Mouse (Mus musculus) liver, embryonic 16.5 days (tissue): Measurements from ENCODE around the gene Vps13d. TPM values are rescaled to one million over a fixed set of nuclear protein-coding genes. Genes with fewer than 3 reads are reported as not detected.
A peak's percentile ranks its signal among the peaks of the same experiment; 100 is the strongest.

Experiments
- ATAC-seq: fragments of 200-750 bp; cut with Nextera tagmentation; 2 replicates; pipeline ENCODE4 v1.8.0; 2017; ENCODE audit warnings: low read depth, mild to moderate bottlenecking, moderate number of reproducible peaks, moderate library complexity
- H3K27ac ChIP-seq: fragments of 300-500 bp; sonication (generic); 2 replicates; pipeline ENCODE4 v1.5.1; 2014; ENCODE audit warnings: mild to moderate bottlenecking, low read length
- H3K27me3 ChIP-seq: fragments of 300-500 bp; sonication (generic); 2 replicates; pipeline ENCODE4 v1.6.1; 2014; ENCODE audit warnings: low read depth, low read length, mixed read lengths; ENCODE audit not compliant: control insufficient read depth, insufficient read depth
- H3K36me3 ChIP-seq: fragments of 300-500 bp; sonication (generic); 2 replicates; pipeline ENCODE4 v1.6.1; 2014; ENCODE audit warnings: mild to moderate bottlenecking; ENCODE audit not compliant: control insufficient read depth, insufficient read depth
- H3K4me1 ChIP-seq: fragments of 300-500 bp; sonication (generic); 2 replicates; pipeline ENCODE4 v1.6.1; 2014; ENCODE audit warnings: low read depth, low read length, mixed read lengths; ENCODE audit not compliant: control insufficient read depth
- H3K4me2 ChIP-seq: fragments of 300-500 bp; sonication (generic); 2 replicates; pipeline ENCODE4 v1.6.1; 2014; ENCODE audit warnings: low read depth, low read length, mixed read lengths
- H3K4me3 ChIP-seq: fragments of 300-500 bp; sonication (generic); 2 replicates; pipeline ENCODE4 v1.5.1; 2014; ENCODE audit warnings: low read depth, mild to moderate bottlenecking, low read length
- H3K9ac ChIP-seq: fragments of 300-500 bp; sonication (generic); 2 replicates; pipeline ENCODE4 v1.6.1; 2014; ENCODE audit warnings: low read depth, low read length
- H3K9me3 ChIP-seq: fragments of 300-500 bp; sonication (generic); replicated peaks from 2 replicates; pipeline ENCODE4 v1.6.1; 2016; ENCODE audit warnings: low read length; ENCODE audit not compliant: control insufficient read depth
- WGBS: fragments of 180-500 bp; shearing (Covaris S2); extraction: QIAGEN DNeasy Blood & Tissue Kit; methylation state at CpG from one replicate; pipeline ENCODE4 v1.1.7; 2014; ENCODE audit not compliant: insufficient replicate concordance; 5-methylcytosine and 5-hydroxymethylcytosine counted together
- polyA plus RNA-seq: library from polyadenylated mRNA; unstranded; fragments of >200 nt; fragmentation: Nextera tagmentation; extraction: Ambion mirVana; gene quantifications from 2 replicates; pipeline ENCODE4 v1.2.1, GENCODE M21; 2015

Vps13d gene
- polyA plus RNA-seq, 1 experiment from 2014 or later, result 3.7 TPM

- no peak overlapping the region for H3K27ac ChIP-seq
- peaks cover 35% of the 10 kb centered on the region for H3K4me1 ChIP-seq
- H3K4me2 ChIP-seq, result no peak overlapping the region
- ATAC-seq, result no peak
- H3K36me3 ChIP-seq, result no peaks in the 10 kb centered on the region
- no peaks in the 10 kb centered on the region for H3K9me3 ChIP-seq
- 24% methylated on average over 2 of the region's 2 CpGs for WGBS
- H3K27me3 ChIP-seq, result no peaks in the 10 kb centered on the region
- no peak overlapping the region for H3K9ac ChIP-seq
- no peak overlapping the region for H3K4me3 ChIP-seq
These were observed 8.5 kb upstream of the Vps13d start for GRCm38 (mm10) chr4:145203305-145203704.

GRCm38 (mm10) chr4:145201424-145201823 lies 6.6 kb upstream of the Vps13d start:
- Histone ChIP-seq H3K4me1 (peaks cover 33% of the 10 kb centered on the region), H3K27me3 (no peaks in the 10 kb centered on the region), H3K9ac (no peak overlapping the region), H3K36me3 (no peaks in the 10 kb centered on the region), H3K4me3 (no peak overlapping the region), H3K9me3 (no peaks in the 10 kb centered on the region), H3K27ac (no peak overlapping the region), H3K4me2 (no peak overlapping the region)
- no peak for ATAC-seq
- WGBS, result 42% methylated on average over 3 of the region's 3 CpGs

- H3K4me1 ChIP-seq, result peaks cover 43% of the 10 kb centered on the region
- 7% methylated on average over 11 of the region's 11 CpGs for WGBS
- H3K4me3 ChIP-seq, result peak overlapping the region; percentile 4; the same call in 1 of the 2 replicates
- no peaks in the 10 kb centered on the region for H3K36me3 ChIP-seq
- peak overlapping the region; percentile 52 for H3K4me2 ChIP-seq
- H3K9me3 ChIP-seq, result no peaks in the 10 kb centered on the region
- peak; percentile 91 for ATAC-seq
- H3K9ac ChIP-seq, result peak overlapping the region; percentile 26
- H3K27ac ChIP-seq, result peak overlapping the region; percentile 77
- H3K27me3 ChIP-seq, result no peaks in the 10 kb centered on the region
These were observed 5.3 kb upstream of the Vps13d start for GRCm38 (mm10) chr4:145199982-145200699.

- no peaks in the 10 kb centered on the region for H3K9me3 ChIP-seq
- H3K9ac ChIP-seq, result no peak overlapping the region
- 64% methylated on average over 4 of the region's 4 CpGs for WGBS
- ATAC-seq, result no peak
- no peak overlapping the region for H3K4me3 ChIP-seq
- no peaks in the 10 kb centered on the region for H3K36me3 ChIP-seq
- no peak overlapping the region for H3K27ac ChIP-seq
- peaks cover 60% of the 10 kb centered on the region for H3K4me1 ChIP-seq
- no peaks in the 10 kb centered on the region for H3K27me3 ChIP-seq
- H3K4me2 ChIP-seq, result no peak overlapping the region
These were observed 1.8 kb upstream of the Vps13d start for GRCm38 (mm10) chr4:145196586-145196985.

- 22% methylated on average over 5 of the region's 5 CpGs for WGBS
- no peak for ATAC-seq
- peaks cover 51% of the 10 kb centered on the region for H3K4me1 ChIP-seq
- H3K4me3 ChIP-seq, result peak overlapping the region; percentile 99
- no peak overlapping the region for H3K27ac ChIP-seq
- H3K27me3 ChIP-seq, result no peaks in the 10 kb centered on the region
- H3K9ac ChIP-seq, result peak overlapping the region; percentile 41; the same call in 1 of the 2 replicates
- peak overlapping the region; percentile 83; the same call in 1 of the 2 replicates for H3K4me2 ChIP-seq
- H3K9me3 ChIP-seq, result no peaks in the 10 kb centered on the region
- H3K36me3 ChIP-seq, result no peaks in the 10 kb centered on the region
These were observed 367 bp upstream of the Vps13d start for GRCm38 (mm10) chr4:145195172-145195571.

GRCm38 (mm10) chr4:145193991-145194511 lies 754 bp downstream of the Vps13d start:
- peak; percentile 42 for ATAC-seq
- no peaks in the 10 kb centered on the region for H3K27me3 ChIP-seq
- H3K9me3 ChIP-seq, result no peaks in the 10 kb centered on the region
- 3% methylated on average over 10 of the region's 10 CpGs for WGBS
- H3K4me2 ChIP-seq, result peak overlapping the region; percentile 83
- peak overlapping the region; percentile 99 for H3K4me3 ChIP-seq
- H3K9ac ChIP-seq, result peak overlapping the region; percentile 99
- H3K27ac ChIP-seq, result peak overlapping the region; percentile 82
- peaks cover 4% of the 10 kb centered on the region; the same call in 1 of the 2 replicates for H3K36me3 ChIP-seq
- peaks cover 41% of the 10 kb centered on the region for H3K4me1 ChIP-seq

- peak overlapping the region; percentile 99 for H3K9ac ChIP-seq
- H3K9me3 ChIP-seq, result no peaks in the 10 kb centered on the region
- peak overlapping the region; percentile 99 for H3K4me3 ChIP-seq
- H3K36me3 ChIP-seq, result peaks cover 4% of the 10 kb centered on the region; the same call in 1 of the 2 replicates
- 42% methylated on average over 3 of the region's 3 CpGs for WGBS
- no peak for ATAC-seq
- peaks cover 36% of the 10 kb centered on the region for H3K4me1 ChIP-seq
- H3K27me3 ChIP-seq, result no peaks in the 10 kb centered on the region
- H3K4me2 ChIP-seq, result peak overlapping the region; percentile 83
- peak overlapping the region; percentile 82; the same call in 1 of the 2 replicates for H3K27ac ChIP-seq
These were observed 1.4 kb downstream of the Vps13d start for GRCm38 (mm10) chr4:145193406-145193805.

- no peak for ATAC-seq
- H3K27ac ChIP-seq, result no peak overlapping the region
These were observed 2.1 kb downstream of the Vps13d start for GRCm38 (mm10) chr4:145192686-145193085.

GRCm38 (mm10) chr4:145188561-145188960 lies 6.2 kb downstream of the Vps13d start:
- no peaks in the 10 kb centered on the region for H3K27me3 ChIP-seq
- H3K4me1 ChIP-seq, result peaks cover 12% of the 10 kb centered on the region
- no peaks in the 10 kb centered on the region for H3K9me3 ChIP-seq
- H3K27ac ChIP-seq, result no peak overlapping the region
- H3K4me3 ChIP-seq, result no peak overlapping the region
- ATAC-seq, result no peak
- H3K4me2 ChIP-seq, result no peak overlapping the region
- H3K9ac ChIP-seq, result no peak overlapping the region
- H3K36me3 ChIP-seq, result peaks cover 8% of the 10 kb centered on the region; the same call in 1 of the 2 replicates

More at GRCm38 (mm10) chr4:145192686-145193085, 2.1 kb downstream of the Vps13d start:
- Histone ChIP-seq H3K4me2 (0 out of 2 replicates have a peak overlapping the region, but pooled peaks have one; percentile 83), H3K27me3 (no peaks in the 10 kb centered on the region), H3K4me3 (no peak overlapping the region), H3K9ac (no peak overlapping the region; the same call in 1 of the 2 replicates), H3K4me1 (peaks cover 33% of the 10 kb centered on the region), H3K36me3 (peaks cover 4% of the 10 kb centered on the region; the same call in 1 of the 2 replicates), H3K9me3 (no peaks in the 10 kb centered on the region)
